Mouse (Mus musculus) embryo, embryonic 11.5 days (tissue): ENCODE data around the gene Ranbp9.

ENCODE experiments used
- DNase-seq: peaks from one replicate; pipeline ENCODE4 v3.0.0-alpha.2; 2012; ENCODE audit warnings: low read depth, low spot score

Gene Ranbp9

DNA sequence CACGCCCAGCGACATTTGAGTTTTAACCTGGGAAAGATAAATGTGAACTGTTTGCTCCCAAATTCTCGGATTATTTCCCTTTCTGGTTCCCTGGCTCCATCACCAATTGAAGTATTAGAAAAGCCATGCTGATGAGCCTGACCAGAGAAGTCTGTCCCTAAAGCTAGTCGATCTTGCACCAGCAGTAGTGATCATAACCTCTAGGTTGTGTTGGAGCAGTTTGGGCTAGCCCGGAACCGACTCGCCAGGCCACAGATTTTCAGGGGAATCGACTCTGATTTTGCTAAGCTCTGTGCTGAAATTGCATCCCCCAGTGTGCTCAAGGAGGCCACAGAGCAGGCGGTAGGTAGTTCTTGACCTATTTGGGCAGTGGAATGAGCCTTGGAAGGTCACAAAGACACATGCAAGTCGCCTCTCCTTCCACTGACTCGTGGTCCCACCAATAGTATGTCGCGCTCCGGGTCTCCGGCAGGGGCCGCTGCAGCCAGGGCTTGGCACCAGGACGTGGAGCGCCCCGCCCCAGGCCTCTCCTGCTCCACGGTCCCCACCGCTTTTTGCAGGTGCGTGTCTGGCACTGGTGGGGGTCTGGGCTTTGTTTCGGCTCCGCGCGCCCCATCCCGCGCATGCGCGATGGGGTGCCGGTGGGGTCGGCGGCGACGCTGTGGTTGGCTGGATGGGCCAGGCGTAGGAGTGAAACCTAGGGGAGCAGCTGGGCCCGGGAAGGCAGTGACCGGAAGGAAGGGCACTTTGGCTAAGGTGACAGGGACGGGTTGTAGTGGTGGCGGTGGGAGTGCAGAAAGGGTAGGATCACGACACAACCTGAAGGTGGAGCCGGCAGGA is 115.9 kb downstream of the Ranbp9 start, which contains the start of gene Sirt5:
Gene Sirt5, plus strand, starts transcription at position 512 of the 840 bp plus-strand sequence.
- DNase-seq, result peak; percentile 90

DNA sequence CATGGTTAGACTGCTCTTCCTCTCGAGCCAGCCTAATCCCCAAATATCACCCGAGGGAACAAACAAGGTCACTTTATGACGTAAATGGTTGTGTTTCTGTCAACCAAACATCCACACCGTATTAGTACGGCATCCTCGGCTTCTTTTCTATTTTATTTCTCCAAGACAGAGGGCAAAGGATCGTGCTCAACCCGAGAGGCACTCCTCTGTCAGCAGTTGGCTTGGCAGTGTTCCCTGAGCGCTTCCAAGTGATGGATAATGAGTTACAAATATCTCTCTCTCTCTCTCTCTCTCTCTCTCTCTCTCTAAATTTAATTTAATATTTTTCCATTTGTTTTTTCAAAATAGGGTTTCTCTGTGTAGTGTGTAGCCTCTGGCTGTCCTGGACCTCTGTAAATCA is 118.7 kb downstream of the Ranbp9 start:
- DNase-seq, result no peak

DNA sequence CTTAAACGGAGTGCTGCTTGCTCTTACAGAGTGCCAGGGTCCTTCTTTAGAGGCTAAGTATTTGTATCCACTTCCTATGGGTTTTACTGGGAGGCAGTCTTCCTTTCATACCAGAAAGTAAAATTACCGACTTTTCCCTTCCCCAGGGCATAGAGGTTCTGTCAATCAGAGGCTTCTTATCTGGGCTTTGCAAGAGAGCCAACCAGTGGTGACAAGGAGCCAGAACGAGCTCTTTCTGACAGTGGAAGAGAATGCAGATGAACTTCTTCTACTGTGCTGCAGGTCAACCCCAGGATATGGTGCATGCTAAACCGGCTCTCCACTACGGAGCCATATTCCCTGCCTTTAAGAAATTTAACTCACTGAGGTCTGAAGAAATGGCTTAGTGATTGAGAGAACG is 120.5 kb downstream of the Ranbp9 start:
- DNase-seq, result no peak

DNA sequence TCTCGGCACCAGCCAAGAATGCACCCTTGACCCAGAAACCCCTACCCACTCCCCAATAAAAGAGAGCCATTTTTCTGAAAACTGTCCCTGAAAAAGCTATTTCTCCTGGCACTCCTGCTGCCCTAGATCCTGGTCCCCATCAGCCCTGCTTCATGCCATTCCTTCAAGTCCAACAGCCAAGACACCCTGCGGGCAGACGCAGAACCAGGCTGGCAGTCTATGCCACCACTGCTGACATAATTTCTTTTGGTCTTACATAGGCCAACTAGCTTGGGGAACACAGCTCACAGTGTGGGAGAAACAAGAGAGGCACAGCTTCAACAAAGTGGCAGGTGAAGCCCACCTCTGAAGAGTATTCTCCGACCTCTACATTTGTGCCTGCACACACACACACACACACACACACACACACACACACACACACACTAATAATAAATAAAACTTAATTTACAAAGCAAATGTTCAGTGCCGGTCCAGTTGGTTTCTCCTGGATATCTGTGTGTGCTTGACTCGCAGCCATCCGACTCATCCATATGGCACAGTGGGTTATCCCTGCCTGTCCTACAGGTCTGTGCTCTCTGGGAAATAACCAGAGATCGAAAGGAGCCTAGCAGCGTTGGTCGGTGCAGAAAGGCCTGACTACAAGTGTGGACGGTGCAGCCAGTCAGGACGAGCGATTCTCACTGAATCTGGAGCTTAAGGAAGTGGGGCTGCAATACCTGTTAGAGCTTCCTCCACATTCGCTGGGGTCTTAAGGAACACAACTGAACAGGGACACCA is 124.5 kb downstream of the Ranbp9 start:
- DNase-seq, result no peak

DNA sequence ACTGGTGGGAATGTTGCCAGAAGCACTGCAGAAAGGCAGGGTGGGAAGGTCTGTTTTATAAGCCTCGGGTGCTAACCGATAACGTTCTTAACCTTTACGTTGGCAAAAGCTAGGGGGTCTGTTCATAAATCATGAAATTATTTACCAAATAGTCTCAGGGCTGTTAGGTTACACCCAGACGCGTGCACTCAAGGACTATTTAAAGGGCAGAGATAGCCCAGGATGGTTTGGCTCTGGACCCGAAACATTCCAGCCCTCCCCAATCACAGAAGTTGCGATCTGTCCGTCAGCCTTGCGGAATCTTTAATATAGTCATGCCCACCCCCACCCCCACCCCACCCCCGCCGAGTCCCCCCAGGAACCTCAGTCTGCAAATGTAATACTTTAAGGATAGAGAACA is 126.7 kb downstream of the Ranbp9 start:
- DNase-seq, result no peak

DNA sequence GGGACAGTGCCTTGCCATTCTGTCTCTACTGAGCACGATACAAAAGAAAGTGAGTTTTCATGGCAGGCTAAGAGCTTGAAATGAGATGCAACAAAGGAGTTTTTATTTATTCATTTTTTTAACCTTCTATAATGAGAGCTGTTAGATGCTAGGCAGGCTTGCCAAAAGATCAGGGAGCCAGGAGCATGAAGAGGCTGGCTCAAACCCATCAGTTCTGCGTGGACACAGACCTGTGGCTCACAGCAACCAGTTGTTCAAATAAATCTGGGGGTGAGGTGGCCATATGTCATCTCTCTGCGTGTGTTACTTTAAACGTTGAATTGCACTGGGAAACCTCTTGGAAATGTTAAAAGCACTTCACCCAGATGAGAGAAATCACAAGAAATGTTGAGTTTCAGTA is 127.7 kb downstream of the Ranbp9 start:
- no peak for DNase-seq
